14 mouse cellular contexts compared by ENCODE assay signal in the genomic region with DNA sequence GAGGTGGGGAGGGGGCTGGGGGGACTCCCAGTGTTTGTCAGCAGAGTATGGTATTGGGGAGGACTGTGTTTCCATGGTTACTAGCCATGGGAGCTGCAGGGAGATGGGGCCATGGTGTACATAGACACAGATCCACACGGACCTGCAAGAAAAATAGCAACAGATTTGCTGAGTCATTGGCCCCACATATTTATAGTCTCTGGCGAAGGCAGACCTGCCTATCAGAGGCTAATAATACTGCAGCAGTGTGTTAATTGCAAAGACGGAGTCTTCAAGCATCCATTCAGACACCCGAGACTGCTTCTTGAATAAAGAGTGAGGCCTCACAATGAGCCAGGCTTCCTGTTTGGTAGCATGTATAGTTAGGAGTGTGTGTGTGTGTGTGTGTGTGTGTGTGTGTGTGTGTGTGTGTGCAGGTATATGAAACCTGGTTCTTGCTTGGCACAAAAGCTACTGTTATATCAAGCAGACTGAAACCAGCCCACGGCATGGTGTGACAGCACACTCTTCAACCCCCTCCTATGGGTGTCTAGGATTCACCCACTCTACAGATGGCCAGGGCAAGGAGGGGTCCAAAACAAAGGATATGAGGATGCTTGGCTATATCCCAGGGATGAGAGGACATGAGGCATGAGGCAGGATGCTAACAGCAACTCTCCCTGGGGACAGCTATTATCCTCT. TPM values are rescaled to one million over a fixed set of nuclear protein-coding genes. Genes with fewer than 3 reads are reported as not detected.
DNase-seq lines count a peak whose midpoint lies in the region; ATAC-seq lines count a peak whose summit lies in the region.
"Had no signal": no experiment of that assay in that cellular context is flagged by ENCODE, and none has a peak within 500 bp of the region (broad histone marks: within the 10 kb centered on the region; RNA-seq: fewer than 3 reads in every experiment).

No protein-coding gene starts in this region.

- WGBS in forebrain, embryonic 13.5 days, result 37% methylated on average over 5 of the region's 5 CpGs
- 62% methylated on average over 5 of the region's 5 CpGs for WGBS in forebrain, embryonic 11.5 days

- no peak overlapping the region; the same call in 1 of the 2 replicates for H3K27ac ChIP-seq in forebrain, embryonic 13.5 days
- no peak overlapping the region for H3K27ac ChIP-seq in forebrain, embryonic 11.5 days (ENCODE audit: low read depth, low read length)
- H3K27ac ChIP-seq: stomach, postnatal 0 days had no signal

- no peak overlapping the region for H3K4me3 ChIP-seq in forebrain, embryonic 13.5 days
- H3K4me3 ChIP-seq in forebrain, embryonic 11.5 days (ENCODE audit: low read depth, low read length), result no peak overlapping the region

- peaks cover 20% of the 10 kb centered on the region for H3K4me1 ChIP-seq in forebrain, embryonic 13.5 days
- no peaks in the 10 kb centered on the region for H3K4me1 ChIP-seq in forebrain, embryonic 11.5 days (replicated peaks; ENCODE audit: control insufficient read depth, insufficient read depth, low read length)

- no peaks in the 10 kb centered on the region for H3K27me3 ChIP-seq in forebrain, embryonic 13.5 days
- no peaks in the 10 kb centered on the region for H3K27me3 ChIP-seq in forebrain, embryonic 11.5 days (ENCODE audit: control insufficient read depth, insufficient read depth, low read length)

- H3K36me3 ChIP-seq in forebrain, embryonic 13.5 days (ENCODE audit: poor library complexity, severe bottlenecking), result no peaks in the 10 kb centered on the region
- no peaks in the 10 kb centered on the region for H3K36me3 ChIP-seq in forebrain, embryonic 11.5 days (ENCODE audit: control insufficient read depth, insufficient read depth, low read length)

- H3K9ac ChIP-seq in forebrain, embryonic 13.5 days, result no peak overlapping the region
- H3K9ac ChIP-seq in forebrain, embryonic 11.5 days (ENCODE audit: low read length), result no peak overlapping the region

- DNase-seq in forebrain, embryonic 11.5 days (ENCODE audit: low spot score), result no peak
- peak; percentile 30 to 43 for DNase-seq in heart, postnatal 10 days
- DNase-seq in heart, postnatal 36 days, result no peak
- peak; percentile 26 for DNase-seq in NIH3T3 (ENCODE audit: low read depth)
- DNase-seq in left cerebral cortex, postnatal 14 days (ENCODE audit: low spot score in 2 of 2), result peak; percentile 59 to 62
- DNase-seq in thymus, postnatal 36 days, result no peak
- no peak for DNase-seq in cerebellum, adult 11-12 months
- DNase-seq: cerebellum, postnatal 36 days; kidney, postnatal 4 days had no signal

- no peak overlapping the region for H3K4me2 ChIP-seq in forebrain, embryonic 13.5 days
- H3K4me2 ChIP-seq in forebrain, embryonic 11.5 days (ENCODE audit: low read depth, low read length, severe bottlenecking), result no peak overlapping the region

- intact Hi-C loops in heart, postnatal 10 days (cut with DNase I), result no loop called here
- intact Hi-C loops in heart, postnatal 36 days (cut with DNase I), result no loop called here
- intact Hi-C loops in left cerebral cortex, postnatal 14 days (cut with DNase I), result no loop called here

- ATAC-seq in forebrain, embryonic 13.5 days, result peak; percentile 75
- no peak for ATAC-seq in forebrain, embryonic 11.5 days (replicated peaks; ENCODE audit: low FRiP score)
- ATAC-seq: intestine, postnatal 0 days; lung, postnatal 0 days had no signal

- H3K9me3 ChIP-seq in forebrain, embryonic 13.5 days (replicated peaks), result no peaks in the 10 kb centered on the region
- no peaks in the 10 kb centered on the region for H3K9me3 ChIP-seq in forebrain, embryonic 11.5 days (ENCODE audit: control insufficient read depth, low read length)

RNA-seq across cellular contexts. Expression of gene Insyn1, which starts 20.9 kb away (rescaled TPM):
- 2.8 and 3.5 TPM in 2 replicates for polyA plus RNA-seq in forebrain, embryonic 13.5 days (2015; fragmentation: Nextera tagmentation; extraction: Ambion mirVana)
- 2.4 and 3.4 TPM in 2 replicates for polyA plus RNA-seq in forebrain, embryonic 11.5 days (2014; fragmentation: Nextera tagmentation; extraction: Ambion mirVana)
- total RNA-seq in heart, postnatal 10 days (2021), result 10 to 100 TPM; 11.0 to 11.4 TPM
- 10 to 100 TPM; 15.0 to 19.2 TPM for total RNA-seq in heart, postnatal 36 days (2021)
- total RNA-seq in left cerebral cortex, postnatal 14 days (2021), result 100 to 1,000 TPM; 155 to 173 TPM
- polyA plus RNA-seq: liver, adult 2 months had no signal

Comparison
In these comparisons a context has a peak if more than half of its experiments do, and no peak if none do; other contexts are left out.
1. DNase-seq: peak in heart, postnatal 10 days (2 of 2), NIH3T3 (single experiment) and left cerebral cortex, postnatal 14 days (2 of 2); none in forebrain, embryonic 11.5 days (single experiment), heart, postnatal 36 days (0 of 2), thymus, postnatal 36 days (0 of 2) and cerebellum, adult 11-12 months (single experiment).
2. RNA of gene Insyn1, which starts 20.9 kb away (total RNA-seq): 155 to 173 TPM in left cerebral cortex, postnatal 14 days; 15.0 to 19.2 TPM in heart, postnatal 36 days and 11.0 to 11.4 TPM in heart, postnatal 10 days; every median in the first group is over 4 times any median in the second.